Mouse (Mus musculus): ENCODE results near the gene 1810010H24Rik. TPM values are rescaled to one million over a fixed set of nuclear protein-coding genes. Genes with fewer than 3 reads are reported as not detected.

The 1810010H24Rik gene
- total RNA-seq (2012; rRNA removed) (0.42 and 0.88 TPM in 2 replicates), polyA plus RNA-seq (2012; ENCODE audit: insufficient read depth in 1 of 2, insufficient read length in 2 of 2, low read depth in 1 of 2, low replicate concordance in 2 of 2, missing spikeins in 1 of 2) (1 to 10 TPM in 1 of 2 experiments, not detected in 1; 2.5 TPM)

GRCm38 (mm10) chr11:107025411-107026321 is at the start of gene 1810010H24Rik:
Gene 1810010H24Rik, plus strand, starts transcription at chr11:107025681.
- peak; percentile 46; the same call in 1 of the 2 replicates for TF ChIP-seq POLR2AphosphoS2 (IDR thresholded peaks at IDR 0.05; ENCODE audit: low read length)
- TF ChIP-seq NELFE (IDR thresholded peaks at IDR 0.05; ENCODE audit: low read depth, low read length): no peak
- TF ChIP-seq MAZ (IDR thresholded peaks at IDR 0.05; ENCODE audit: low read depth, low read length): peak; percentile 91; the same call in 1 of the 2 replicates
- no peak for TF ChIP-seq JUND (IDR thresholded peaks at IDR 0.05; ENCODE audit: low read depth, low read length)
- TF ChIP-seq ZMIZ1 (IDR thresholded peaks at IDR 0.05; ENCODE audit: low read depth, low read length): peak; percentile 25; the same call in 1 of the 2 replicates
- no peak for TF ChIP-seq ZC3H11A (IDR thresholded peaks at IDR 0.05; ENCODE audit: low read depth, low read length)
- TF ChIP-seq NRF1 (IDR thresholded peaks at IDR 0.05; ENCODE audit: insufficient read depth, low read depth, low read length, poor library complexity, severe bottlenecking): 0 out of 2 replicates have a peak, but pooled peaks have one; percentile 12
- TF ChIP-seq MXI1 (IDR thresholded peaks at IDR 0.05; ENCODE audit: low read depth, low read length): peak; percentile 52
- TF ChIP-seq ZNF384 (IDR thresholded peaks at IDR 0.05; ENCODE audit: low read depth, low read length): peak; percentile 11; the same call in 1 of the 2 replicates
- 0 out of 2 replicates have a peak, but pooled peaks have one; percentile 27 for TF ChIP-seq ELF1 (IDR thresholded peaks at IDR 0.05; ENCODE audit: low read depth, low read length)
- TF ChIP-seq SIN3A (IDR thresholded peaks at IDR 0.05; ENCODE audit: low read length): peak; percentile 35
- no peak for TF ChIP-seq USF1 (IDR thresholded peaks at IDR 0.05; ENCODE audit: low read depth, low read length)
- Histone ChIP-seq H3K79me2 (ENCODE audit: control insufficient read depth, insufficient read depth, low read length, poor library complexity) (peaks cover 2% of the 10 kb centered on the region; the same call in 1 of the 2 replicates), H3K4me3 (ENCODE audit: control insufficient read depth in 1 of 2, insufficient read depth in 1 of 2, low read depth in 2 of 2, low read length in 2 of 2) (peak within 1 kb of the TSS; percentile 78 to 87)

DNA sequence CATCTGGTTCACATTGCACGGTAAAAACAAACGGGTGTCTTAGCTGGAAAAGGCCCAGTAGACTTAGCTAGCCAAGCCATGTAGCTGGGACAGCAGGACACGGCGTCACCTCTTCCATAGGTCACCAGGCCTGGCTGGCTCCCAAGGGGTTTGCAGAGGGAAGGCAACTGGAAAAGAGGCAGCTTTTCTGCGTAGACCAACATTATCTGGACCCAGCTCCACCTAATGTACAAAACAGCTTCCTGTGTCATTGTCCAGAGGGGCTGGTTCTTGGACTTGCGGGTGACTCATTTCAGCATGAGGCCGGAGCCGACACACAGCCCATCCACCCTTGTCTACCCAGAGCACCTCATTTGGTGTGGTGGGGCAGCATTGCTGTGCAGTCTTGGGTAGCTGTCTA is 49.3 kb upstream of the 1810010H24Rik start:
- H3K79me2 ChIP-seq (ENCODE audit: control insufficient read depth, insufficient read depth, low read length, poor library complexity): no peaks in the 10 kb centered on the region
- no peaks in the 10 kb centered on the region for H3K4me1 ChIP-seq (ENCODE audit: control insufficient read depth in 1 of 2, insufficient read depth in 2 of 2, low read length in 2 of 2)
- H3K36me3 ChIP-seq (ENCODE audit: control insufficient read depth in 1 of 2, insufficient read depth in 2 of 2, low read length in 2 of 2): no peaks in the 10 kb centered on the region
- H3K27me3 ChIP-seq (ENCODE audit: control insufficient read depth in 1 of 2, insufficient read depth in 2 of 2, low read length in 2 of 2): no peaks in the 10 kb centered on the region
- TF ChIP-seq RCOR1 (IDR thresholded peaks at IDR 0.05; ENCODE audit: low read depth, low read length) (no peak), USF1 (IDR thresholded peaks at IDR 0.05; ENCODE audit: low read depth, low read length) (no peak), POLR2AphosphoS5 (IDR thresholded peaks at IDR 0.05; ENCODE audit: borderline replicate concordance, low read depth, low read length) (no peak), MEF2A (IDR thresholded peaks at IDR 0.05; ENCODE audit: extremely low read depth, insufficient replicate concordance, low read depth, low read length, poor library complexity, severe bottlenecking) (no peak), MAFK (IDR thresholded peaks at IDR 0.05; ENCODE audit: borderline replicate concordance, low read depth, low read length) (no peak), RAD21 (IDR thresholded peaks at IDR 0.05; ENCODE audit: low read depth, low read length) (no peak), CHD2 (IDR thresholded peaks at IDR 0.05; ENCODE audit: low read length) (no peak), ELF1 (IDR thresholded peaks at IDR 0.05; ENCODE audit: low read depth, low read length) (no peak), GATA1 (IDR thresholded peaks at IDR 0.05; ENCODE audit: low read depth, low read length) (no peak), E2F4 (IDR thresholded peaks at IDR 0.05; ENCODE audit: borderline replicate concordance, low read depth, low read length) (no peak), CHD1 (IDR thresholded peaks at IDR 0.05; ENCODE audit: low read depth, low read length) (no peak), BHLHE40 (IDR thresholded peaks at IDR 0.05; ENCODE audit: borderline replicate concordance, low read depth, low read length) (no peak), TAL1 (IDR thresholded peaks at IDR 0.05; ENCODE audit: low read length) (no peak), UBTF (IDR thresholded peaks at IDR 0.05; ENCODE audit: borderline replicate concordance, insufficient read depth, low read depth, low read length) (no peak), NELFE (IDR thresholded peaks at IDR 0.05; ENCODE audit: low read depth, low read length) (no peak), SMC3 (IDR thresholded peaks at IDR 0.05; ENCODE audit: low read depth, low read length) (no peak), POLR2AphosphoS2 (IDR thresholded peaks at IDR 0.05; ENCODE audit: low read length) (no peak), POLR2A (IDR thresholded peaks at IDR 0.05; ENCODE audit: control insufficient read depth in 1 of 2, insufficient read depth in 1 of 2, low read depth in 1 of 2, low read length in 2 of 2, poor library complexity in 1 of 2) (no peak), TBP (IDR thresholded peaks at IDR 0.05; ENCODE audit: low read depth, low read length) (no peak), ZKSCAN1 (IDR thresholded peaks at IDR 0.05; ENCODE audit: low read depth, low read length) (no peak)
- no peak overlapping the region for H3K9ac ChIP-seq (ENCODE audit: control insufficient read depth, low read depth, low read length, poor library complexity, severe bottlenecking)
- DNase-seq (ENCODE audit: low read depth, low spot score): no peak
- H3K27ac ChIP-seq (ENCODE audit: control insufficient read depth, low read depth, low read length): no peak overlapping the region
- H3K4me3 ChIP-seq (ENCODE audit: control insufficient read depth in 1 of 2, insufficient read depth in 1 of 2, low read depth in 2 of 2, low read length in 2 of 2): no peak overlapping the region
- no peaks in the 10 kb centered on the region for H3K9me3 ChIP-seq (replicated peaks; ENCODE audit: insufficient read depth, low read length)

More at GRCm38 (mm10) chr11:107025411-107026321, at the start of gene 1810010H24Rik:
- Histone ChIP-seq H3K27ac (ENCODE audit: control insufficient read depth, low read depth, low read length) (peak within 1 kb of the TSS; percentile 9), H3K36me3 (ENCODE audit: control insufficient read depth in 1 of 2, insufficient read depth in 2 of 2, low read length in 2 of 2) (peaks cover 0 to 12% of the 10 kb centered on the region in 2 experiments; a peak in 2 of 4 replicates), H3K9me3 (replicated peaks; ENCODE audit: insufficient read depth, low read length) (no peaks in the 10 kb centered on the region), H3K27me3 (ENCODE audit: control insufficient read depth in 1 of 2, insufficient read depth in 2 of 2, low read length in 2 of 2) (no peaks in the 10 kb centered on the region), H3K9ac (ENCODE audit: control insufficient read depth, low read depth, low read length, poor library complexity, severe bottlenecking) (peak within 1 kb of the TSS; percentile 92), H3K4me1 (ENCODE audit: control insufficient read depth in 1 of 2, insufficient read depth in 2 of 2, low read length in 2 of 2) (peaks cover 7 to 14% of the 10 kb centered on the region in 2 experiments)
- peak; percentile 69 for DNase-seq (ENCODE audit: low read depth, low spot score)

Measured in MEL (cell line).